Mouse (Mus musculus) CH12.LX (cell line): ENCODE measurements around the gene Mgat4e. TPM values are rescaled to one million over a fixed set of nuclear protein-coding genes. Genes with fewer than 3 reads are reported as not detected.
A peak's percentile ranks its signal among the peaks of the same experiment; 100 is the strongest.

ENCODE experiments used
- DNase-seq: peaks from one replicate; pipeline ENCODE4 v3.0.0-alpha.2; 2013; ENCODE audit errors: extremely low read depth
- H3K27ac ChIP-seq: 2 replicates; pipeline ENCODE4 v1.5.1; 2012; ENCODE audit warnings: low read depth, mild to moderate bottlenecking, control low read depth, moderate library complexity; ENCODE audit not compliant: insufficient read depth
- H3K27me3 ChIP-seq: replicated peaks from 2 replicates; pipeline ENCODE3; 2012; ENCODE audit warnings: inconsistent platforms
- H3K36me3 ChIP-seq, 2 experiments: replicated peaks in 1 of 2; 2 replicates each; pipeline versions ENCODE3 to v1.6.1; 2012; ENCODE audit warnings: inconsistent platforms in 1 of 2, low read length in 1 of 2, mild to moderate bottlenecking in 1 of 2, mixed read lengths in 1 of 2, moderate library complexity in 1 of 2; ENCODE audit not compliant: control insufficient read depth in 1 of 2, insufficient read depth in 1 of 2
- H3K4me1 ChIP-seq, 2 experiments: 2 replicates each; pipeline ENCODE4 v1.6.1; 2012; ENCODE audit warnings: inconsistent platforms in 1 of 2, moderate library complexity in 1 of 2; ENCODE audit not compliant: insufficient read depth in 2 of 2, control insufficient read depth in 1 of 2
- H3K4me2 ChIP-seq: 2 replicates; pipeline ENCODE4 v1.6.1; 2012; ENCODE audit warnings: low read depth, mild to moderate bottlenecking, control low read depth; ENCODE audit not compliant: poor library complexity, insufficient read depth, severe bottlenecking
- H3K4me3 ChIP-seq, 3 experiments: fragments of 150-350 bp in 1 of 3; sonication (generic) in 1 of 3; replicated peaks in 1 of 3; 2 replicates each; pipeline versions ENCODE3 to v1.5.1; 2011 to 2012; ENCODE audit warnings: low read depth in 2 of 3, low read length in 2 of 3, mild to moderate bottlenecking in 2 of 3, moderate library complexity in 2 of 3, control low read depth in 1 of 3, improper control_type of control experiment in 1 of 3, inconsistent platforms in 1 of 3, mixed read lengths in 1 of 3; ENCODE audit not compliant: poor library complexity in 1 of 3
- H3K79me2 ChIP-seq: replicated peaks from 2 replicates; pipeline ENCODE4 v1.6.1; 2012; ENCODE audit warnings: mild to moderate bottlenecking, moderate library complexity; ENCODE audit not compliant: control insufficient read depth, poor library complexity, insufficient read depth, severe bottlenecking; ENCODE audit errors: extremely low read depth
- H3K9ac ChIP-seq: 2 replicates; pipeline ENCODE4 v1.6.1; 2012; ENCODE audit warnings: low read depth, mild to moderate bottlenecking, control low read depth, moderate library complexity; ENCODE audit not compliant: insufficient read depth
- H3K9me3 ChIP-seq: replicated peaks from 2 replicates; pipeline ENCODE3; 2012; ENCODE audit warnings: low read length, inconsistent platforms, mixed read lengths
- BHLHE40 ChIP-seq: IDR thresholded peaks from 2 replicates; pipeline ENCODE4 v1.6.1; 2011; ENCODE audit warnings: mild to moderate bottlenecking, low read depth, low read length, improper control_type of control experiment
- CHD1 ChIP-seq: IDR thresholded peaks from 2 replicates; pipeline ENCODE4 v1.6.1; 2012; ENCODE audit warnings: low read depth, low read length, improper control_type of control experiment, inconsistent platforms
- CHD2 ChIP-seq: IDR thresholded peaks from 2 replicates; pipeline ENCODE4 v1.6.1; 2011; ENCODE audit warnings: low read length, improper control_type of control experiment
- ELF1 ChIP-seq: IDR thresholded peaks from 2 replicates; pipeline ENCODE4 v1.6.1; 2014; ENCODE audit warnings: low read depth, mild to moderate bottlenecking, inconsistent platforms, low read length, improper control_type of control experiment
- EP300 ChIP-seq: IDR thresholded peaks from 2 replicates; pipeline ENCODE4 v1.6.1; 2011; ENCODE audit warnings: low read length, improper control_type of control experiment
- JUN ChIP-seq: IDR thresholded peaks from 2 replicates; pipeline ENCODE4 v1.6.1; 2011; ENCODE audit warnings: low read depth, mild to moderate bottlenecking, low read length, improper control_type of control experiment, moderate library complexity; ENCODE audit not compliant: insufficient read depth
- MAFK ChIP-seq: IDR thresholded peaks from 2 replicates; pipeline ENCODE4 v1.6.1; 2011; ENCODE audit warnings: low read length, improper control_type of control experiment; ENCODE audit not compliant: insufficient replicate concordance
- MAX ChIP-seq: IDR thresholded peaks from 2 replicates; pipeline ENCODE4 v1.6.1; 2011; ENCODE audit warnings: low read length, improper control_type of control experiment
- MAZ ChIP-seq: IDR thresholded peaks from 2 replicates; pipeline ENCODE4 v1.6.1; 2012; ENCODE audit warnings: low read depth, mild to moderate bottlenecking, inconsistent platforms, low read length, improper control_type of control experiment, moderate library complexity
- NELFE ChIP-seq: IDR thresholded peaks from 2 replicates; pipeline ENCODE4 v1.6.1; 2011; ENCODE audit warnings: low read depth, low read length, improper control_type of control experiment
- PAX5 ChIP-seq: IDR thresholded peaks from 2 replicates; pipeline ENCODE4 v1.6.1; 2012; ENCODE audit warnings: low read length, inconsistent platforms, mixed read lengths
- POLR2AphosphoS2 ChIP-seq: IDR thresholded peaks from 2 replicates; pipeline ENCODE4 v1.6.1; 2011; ENCODE audit warnings: low read depth, low read length, improper control_type of control experiment
- SIN3A ChIP-seq: IDR thresholded peaks from 2 replicates; pipeline ENCODE4 v1.6.1; 2012; ENCODE audit warnings: low read length, improper control_type of control experiment, inconsistent platforms
- TBP ChIP-seq: conservative IDR thresholded peaks from 2 replicates; pipeline ENCODE4 v1.6.1; 2011; ENCODE audit warnings: low read depth, low read length, improper control_type of control experiment
- UBTF ChIP-seq: IDR thresholded peaks from 2 replicates; pipeline ENCODE4 v1.6.1; 2012; ENCODE audit warnings: low read depth, mild to moderate bottlenecking, inconsistent platforms, low read length, improper control_type of control experiment, moderate library complexity
- ZC3H11A ChIP-seq: IDR thresholded peaks from 2 replicates; pipeline ENCODE4 v1.6.1; 2012; ENCODE audit warnings: low read depth, mild to moderate bottlenecking, inconsistent platforms, low read length, improper control_type of control experiment
- dilution Hi-C: fragments of 300-500 bp; cut with MboI; formaldehyde crosslinking; loops from 2 replicates; pipeline ENCODE4 v1.14.3; 2020; ENCODE audit warnings: low sequenced_read_pairs; ENCODE audit not compliant: extremely low pct_unique_long_range_greater_than_20kb, extremely low pct_ligation_motif_present
- in situ Hi-C: fragments of 300-500 bp; cut with MboI; formaldehyde crosslinking; loops from 3 replicates; pipeline ENCODE4 v1.14.3; 2019; ENCODE audit warnings: low sequenced_read_pairs, low pct_ligation_motif_present, low pct_unique_long_range_greater_than_20kb, mixed read lengths
- polyA plus RNA-seq: library from polyadenylated mRNA; unstranded; fragments of >175 nt; gene quantifications from 2 replicates; pipeline ENCODE4 v1.2.1, GENCODE M21; 2012; ENCODE audit warnings: low read depth; ENCODE audit not compliant: insufficient read length
- total RNA-seq, 2 experiments: library from RNA; depleted of rRNA; stranded (reverse); fragments of 300-350 nt in 1 of 2; fragments of >200 nt in 1 of 2; gene quantifications; 2 replicates each; pipeline ENCODE4 v1.2.3; 2012 to 2014

The Mgat4e gene
- total and polyA plus RNA-seq, 3 experiments: 0.08 TPM; not detected in 2

GRCm38 (mm10) chr1:134567511-134567910 lies 18.0 kb upstream of the Mgat4e start:
- H3K4me3 ChIP-seq: no peak overlapping the region
- H3K9me3 ChIP-seq: no peaks in the 10 kb centered on the region
- no peak overlapping the region for H3K9ac ChIP-seq
- H3K4me1 ChIP-seq: peaks cover under 1 to 4% of the 10 kb centered on the region in 2 experiments; a peak in 3 of 4 replicates
- in situ Hi-C loops: no loop called here
- no peaks in the 10 kb centered on the region for H3K27me3 ChIP-seq
- no peak for TF ChIP-seq MAZ
- TF ChIP-seq MAX: no peak
- no peak for TF ChIP-seq PAX5
- TF ChIP-seq UBTF: no peak
- TF ChIP-seq MAFK: no peak
- no peak for TF ChIP-seq NELFE
- no peak for TF ChIP-seq SIN3A
- no peak for TF ChIP-seq ELF1
- no peak for TF ChIP-seq ZC3H11A
- TF ChIP-seq TBP: no peak
- no peak for TF ChIP-seq POLR2AphosphoS2
- dilution Hi-C loops: no loop called here
- no peaks in the 10 kb centered on the region for H3K36me3 ChIP-seq
- H3K4me2 ChIP-seq: no peak overlapping the region
- H3K27ac ChIP-seq: no peak overlapping the region
- peaks cover 77% of the 10 kb centered on the region for H3K79me2 ChIP-seq
- DNase-seq: no peak

- Histone ChIP-seq H3K4me1 (peaks cover 4 to 11% of the 10 kb centered on the region in 2 experiments), H3K36me3 (no peaks in the 10 kb centered on the region), H3K4me3 (no peak overlapping the region), H3K4me2 (peak overlapping the region; percentile 59; the same call in 1 of the 2 replicates), H3K9me3 (no peaks in the 10 kb centered on the region), H3K9ac (peak overlapping the region; percentile 35), H3K27ac (no peak overlapping the region), H3K79me2 (peaks cover 73% of the 10 kb centered on the region), H3K27me3 (peaks cover 11% of the 10 kb centered on the region)
- dilution Hi-C loops: no loop called here
- DNase-seq: no peak
- in situ Hi-C loops: no loop called here
- TF ChIP-seq PAX5: no peak
- TF ChIP-seq EP300: no peak
- TF ChIP-seq CHD1: no peak
- no peak for TF ChIP-seq MAFK
- TF ChIP-seq CHD2: no peak
- no peak for TF ChIP-seq NELFE
- TF ChIP-seq BHLHE40: no peak
- TF ChIP-seq JUN: no peak
Observed at GRCm38 (mm10) chr1:134563726-134564125, 14.2 kb upstream of the Mgat4e start.
